Mouse (Mus musculus): Measurements from ENCODE around the gene Kansl1l.
A peak's percentile ranks its signal among the peaks of the same experiment; 100 is the strongest.

GRCm38 (mm10) chr1:66862712-66863511 is 45.5 kb upstream of the Kansl1l start, which contains the start of gene Acadl:
- TF ChIP-seq CTCF (IDR thresholded peaks at IDR 0.05) = no peak
- TF ChIP-seq EP300 (IDR thresholded peaks at IDR 0.05) = peak; percentile 69

Measured in lung, postnatal 0 days (tissue).